18 mouse cellular contexts compared by ENCODE assay signal in genomic region chr8:110811793-110812192, GRCm38 (mm10). TPM values are rescaled to one million over a fixed set of nuclear protein-coding genes. Genes with fewer than 3 reads are reported as not detected.
"Had no signal": no experiment of that assay in that cellular context is flagged by ENCODE, and none has a peak within 500 bp of the region (broad histone marks: within the 10 kb centered on the region; RNA-seq: fewer than 3 reads in every experiment).

No protein-coding gene starts in this region.

- H3K27ac ChIP-seq: midbrain, embryonic 12.5 days; neural tube, embryonic 12.5 days; stomach, embryonic 15.5 days; stomach, postnatal 0 days had no signal

- H3K4me1 ChIP-seq: midbrain, embryonic 12.5 days; neural tube, embryonic 12.5 days had no signal

- DNase-seq: lung, adult 18-20 months; lung, embryonic 14.5 days; lung, postnatal 10 days; lung, postnatal 4 days; midbrain, embryonic 14.5 days; right cerebral cortex, postnatal 14 days; thymus, adult 2 months; thymus, postnatal 25 days; thymus, postnatal 4 days had no signal

- H3K9ac ChIP-seq: lung, embryonic 14.5 days; midbrain, embryonic 12.5 days; neural tube, embryonic 12.5 days; stomach, embryonic 15.5 days had no signal

- ATAC-seq: midbrain, embryonic 16.5 days had no signal

- H3K4me2 ChIP-seq: lung, embryonic 14.5 days; midbrain, embryonic 12.5 days; neural tube, embryonic 12.5 days; stomach, embryonic 15.5 days had no signal

- H3K9me3 ChIP-seq: midbrain, embryonic 12.5 days; neural tube, embryonic 12.5 days; stomach, embryonic 15.5 days had no signal

- H3K4me3 ChIP-seq: midbrain, embryonic 12.5 days; myocyte; neural tube, embryonic 12.5 days; stomach, embryonic 15.5 days had no signal

- H3K27me3 ChIP-seq: midbrain, embryonic 12.5 days; neural tube, embryonic 12.5 days; stomach, embryonic 15.5 days had no signal

RNA-seq across cellular contexts. Expression of gene Il34, which starts 6.1 kb away (rescaled TPM):
- total RNA-seq: megakaryocyte, adult 5-6 weeks; megakaryocyte-erythroid progenitor cell, adult 5-6 weeks; neutrophil, adult 5-6 weeks had no signal
